Mouse (Mus musculus) left cerebral cortex, postnatal 14 days (tissue): ENCODE measurements around the gene Gm16506. TPM values are rescaled to one million over a fixed set of nuclear protein-coding genes. Genes with fewer than 3 reads are reported as not detected.
"Not testable (repeated sequence)": the region's sequence is repeated elsewhere in the genome, so short reads cannot be mapped to it uniquely, and the experiment has no call there.

Experiments
- DNase-seq, 2 experiments: peaks; one replicate each; pipeline ENCODE4 v3.0.0; 2021 to 2022; ENCODE audit warnings: low spot score in 2 of 2, mixed read lengths in 1 of 2
- intact Hi-C: fragments of 180-260 bp; cut with DNase I; formaldehyde crosslinking; loops from one replicate; pipeline ENCODE4 v1.15.1; 2025
- long read RNA-seq, 2 experiments: library from polyadenylated mRNA; stranded (forward); transcript quantifications; one replicate each; pipeline ENCODE4 v2.0.0; 2021
- total RNA-seq, 2 experiments: library from RNA; stranded (reverse); gene quantifications; 2 replicates each; pipeline ENCODE4 v1.2.3; 2021

Gm16506 gene
- total RNA-seq = not detected
- long read RNA-seq, experiment 1 = 0 reads
- long read RNA-seq, experiment 2 = 0 reads

DNA sequence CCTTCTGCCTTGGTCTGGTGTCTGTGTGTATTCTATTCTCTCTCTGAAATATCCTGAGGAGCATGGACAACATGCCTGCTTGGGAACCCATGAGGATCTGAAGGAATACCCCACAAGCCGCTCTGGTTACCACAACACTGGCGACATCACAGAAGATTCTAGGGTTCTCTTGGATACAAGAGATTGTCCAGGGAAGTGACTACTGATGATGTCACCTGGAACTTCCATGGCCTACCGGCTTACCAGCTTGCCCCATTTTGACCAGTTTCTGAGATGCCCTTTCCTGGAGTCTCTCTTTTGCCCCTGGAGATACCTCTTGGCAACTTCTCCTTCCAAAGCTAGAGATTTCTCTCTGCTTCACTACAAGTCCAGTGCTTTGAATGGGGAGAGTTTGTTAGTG, at the start of gene Gm16506:
Gene Gm16506 (minus strand): TSS at position 101 of the 400 bp plus-strand sequence.
- intact Hi-C loops, DNase-seq: not testable (repeated sequence)

DNA sequence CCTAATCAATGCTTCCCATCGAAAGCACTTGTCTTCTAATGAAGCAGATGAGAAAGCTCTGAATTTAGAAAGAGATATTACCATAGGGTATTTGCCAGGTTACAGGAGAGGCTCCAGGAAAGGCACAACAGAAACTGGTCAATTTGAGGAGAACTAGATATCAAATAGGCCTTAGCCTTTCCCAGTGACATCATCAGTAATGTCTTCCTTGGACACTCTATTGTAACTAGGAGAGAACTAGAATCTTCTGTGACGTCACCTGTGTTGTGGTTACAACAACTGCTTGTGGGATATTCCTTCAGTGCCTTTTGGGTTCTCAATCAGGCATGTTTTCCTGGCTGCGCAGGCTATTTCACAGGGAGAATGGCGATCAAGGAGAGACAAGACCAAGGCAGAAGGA, 20.3 kb upstream of the Gm16506 start, which contains the start of gene Gm6526:
Gene Gm6526 (plus strand): TSS at position 301 of the 400 bp plus-strand sequence.
- intact Hi-C loops, DNase-seq: not testable (repeated sequence)

DNA sequence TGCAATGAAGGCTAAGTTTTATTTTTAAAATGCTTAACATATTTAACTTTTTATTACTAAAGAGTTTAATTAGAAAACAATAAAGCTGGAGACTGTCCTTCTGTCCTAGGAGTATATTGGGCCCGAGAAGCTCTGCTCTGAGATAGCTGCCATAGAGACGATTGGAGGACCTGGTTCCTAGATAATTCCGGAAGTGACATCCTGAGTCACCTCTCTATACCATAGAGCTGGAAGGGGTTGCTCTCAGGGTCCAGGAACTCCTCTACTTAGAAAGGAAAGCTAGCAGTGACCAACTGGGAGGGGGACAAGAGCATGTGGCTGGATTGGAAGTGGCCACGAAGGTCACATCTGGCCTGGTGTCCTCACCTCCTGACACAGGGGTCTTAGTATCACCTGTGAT, 29.7 kb downstream of the Gm16506 start, which contains the start of gene Gm7324:
Gene Gm7324 (plus strand): TSS at position 208 of the 400 bp plus-strand sequence.
- intact Hi-C loops, DNase-seq: not testable (repeated sequence)

DNA sequence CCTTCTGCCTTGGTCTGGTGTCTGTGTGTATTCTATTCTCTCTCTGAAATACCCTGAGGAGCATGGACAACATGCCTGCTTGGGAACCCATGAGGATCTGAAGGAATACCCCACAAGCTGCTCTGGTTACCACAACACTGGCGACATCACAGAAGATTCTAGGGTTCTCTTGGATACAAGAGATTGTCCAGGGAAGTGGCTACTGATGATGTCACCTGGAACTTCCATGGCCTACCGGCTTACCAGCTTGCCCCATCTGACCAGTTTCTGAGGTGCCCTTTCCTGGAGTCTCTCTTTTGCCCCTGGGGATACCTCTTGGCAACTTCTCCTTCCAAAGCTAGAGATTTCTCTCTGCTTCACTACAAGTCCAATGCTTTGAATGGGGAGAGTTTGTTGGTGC, 50.2 kb downstream of the Gm16506 start, which contains the start of gene Gm8165:
Gene Gm8165 (minus strand): TSS at position 101 of the 400 bp plus-strand sequence.
- DNase-seq, intact Hi-C loops: not testable (repeated sequence)

Other genes starting within 250 kb of the Gm16506 start
- gene Gm5799, start 183.9 kb downstream of the Gm16506 start, total RNA-seq = under 1 TPM; 0.36 to 0.40 TPM
- not detected for gene Gm17654, start 148.3 kb downstream of the Gm16506 start, total RNA-seq
- gene Gm10375, start 119.5 kb downstream of the Gm16506 start, total RNA-seq = not detected
- not detected for gene Gm8165, start 50.3 kb downstream of the Gm16506 start, total RNA-seq
- gene Gm7324, start 29.7 kb downstream of the Gm16506 start, total RNA-seq = 1 to 10 TPM; 1.9 to 2.3 TPM
- not detected for gene Gm6526, start 20.4 kb upstream of the Gm16506 start, total RNA-seq
- gene Gm8180, start 57.3 kb upstream of the Gm16506 start, total RNA-seq = not detected
- not detected for gene Ear1, start 148.0 kb upstream of the Gm16506 start, total RNA-seq
- gene Ear10, start 196.1 kb upstream of the Gm16506 start, total RNA-seq = not detected
- under 1 TPM in 1 of 2 experiments, not detected in 1; 0.17 TPM for gene Gm8113, start 197.9 kb upstream of the Gm16506 start, total RNA-seq
- not detected for gene Ang5, start 229.6 kb upstream of the Gm16506 start, total RNA-seq